In the genomic region with DNA sequence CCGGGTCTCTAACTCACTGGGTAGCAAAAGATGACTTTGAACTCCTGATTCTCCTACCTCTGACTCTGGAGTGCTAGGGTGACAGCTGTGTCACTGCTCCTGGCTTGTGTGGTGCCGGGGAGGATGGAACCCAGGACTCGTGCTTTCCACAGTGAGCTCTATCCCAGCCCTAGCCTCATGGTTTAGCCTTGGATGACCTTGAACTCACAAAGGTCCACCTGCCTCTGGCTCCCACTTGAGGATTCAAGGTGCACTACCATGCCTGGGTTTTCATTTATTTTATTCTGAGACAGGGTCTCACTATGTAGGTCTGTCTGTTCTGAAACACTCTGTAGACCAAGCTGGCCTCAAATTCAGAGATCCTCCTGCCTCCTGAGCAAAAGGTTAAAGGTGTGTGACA, we compare ENCODE assay signal across 31 mouse cellular contexts. TPM values are rescaled to one million over a fixed set of nuclear protein-coding genes. Genes with fewer than 3 reads are reported as not detected.
DNase-seq lines count a peak whose midpoint lies in the region; ATAC-seq and TF ChIP-seq lines count a peak whose summit lies in the region.
"Had no signal": no experiment of that assay in that cellular context is flagged by ENCODE, and none has a peak within 500 bp of the region (broad histone marks: within the 10 kb centered on the region; RNA-seq: fewer than 3 reads in every experiment).

No protein-coding gene starts in this region.

- H3K36me3 ChIP-seq in liver, embryonic 14.5 days (replicated peaks; ENCODE audit: control insufficient read depth, insufficient read depth, low read depth): peaks cover 19% of the 10 kb centered on the region
- peaks cover 28% of the 10 kb centered on the region for H3K36me3 ChIP-seq in liver, embryonic 11.5 days (ENCODE audit: control insufficient read depth, insufficient read depth, low read length)
- peaks cover 4% of the 10 kb centered on the region; the same call in 1 of the 2 replicates for H3K36me3 ChIP-seq in thymus, adult 2 months (ENCODE audit: control insufficient read depth, insufficient read depth, low read length)
- peaks cover 35% of the 10 kb centered on the region for H3K36me3 ChIP-seq in ES-E14 (ENCODE audit: control insufficient read depth, insufficient read depth, low read length, poor library complexity, severe bottlenecking)
- H3K36me3 ChIP-seq in stomach, postnatal 0 days (ENCODE audit: control insufficient read depth, insufficient read depth, low read length): peaks cover 10% of the 10 kb centered on the region; the same call in 1 of the 2 replicates

- no peak overlapping the region for H3K27ac ChIP-seq in liver, embryonic 14.5 days
- no peak overlapping the region for H3K27ac ChIP-seq in liver, embryonic 11.5 days (ENCODE audit: low read depth, low read length)
- peak overlapping the region; percentile 91 for H3K27ac ChIP-seq in thymus, adult 2 months (ENCODE audit: control insufficient read depth, insufficient read depth, low read length)
- H3K27ac ChIP-seq in ES-E14 (ENCODE audit: insufficient read depth, low read depth, low read length, poor library complexity, severe bottlenecking): no peak overlapping the region
- H3K27ac ChIP-seq in stomach, postnatal 0 days (replicated peaks): no peak overlapping the region
- H3K27ac ChIP-seq: embryonic facial prominence, embryonic 10.5 days; embryonic facial prominence, embryonic 13.5 days; forebrain, embryonic 12.5 days; forebrain, embryonic 15.5 days; heart, adult 2 months; heart, embryonic 10.5 days; heart, embryonic 13.5 days; hindbrain, embryonic 14.5 days; hindbrain, postnatal 0 days had no signal

- in situ Hi-C loops in ES-E14 (cut with MboI; ENCODE audit: low sequenced_read_pairs in 2 of 2, unreplicated experiment in 2 of 2): no loop called here

- H3K9me3 ChIP-seq in liver, embryonic 14.5 days (ENCODE audit: control insufficient read depth, low read length): no peaks in the 10 kb centered on the region
- no peaks in the 10 kb centered on the region for H3K9me3 ChIP-seq in liver, embryonic 11.5 days (ENCODE audit: control insufficient read depth, low read length)
- H3K9me3 ChIP-seq in ES-E14 (ENCODE audit: control insufficient read depth, insufficient read depth, low read depth, low read length): no peaks in the 10 kb centered on the region
- no peaks in the 10 kb centered on the region for H3K9me3 ChIP-seq in stomach, postnatal 0 days (ENCODE audit: control insufficient read depth, low read length)
- H3K9me3 ChIP-seq: embryonic facial prominence, embryonic 10.5 days; embryonic facial prominence, embryonic 13.5 days; forebrain, embryonic 12.5 days; forebrain, embryonic 15.5 days; heart, embryonic 10.5 days; heart, embryonic 13.5 days had no signal

- no peak overlapping the region for H3K4me2 ChIP-seq in liver, embryonic 14.5 days (ENCODE audit: low read depth)
- H3K4me2 ChIP-seq in liver, embryonic 11.5 days: no peak overlapping the region
- no peak overlapping the region for H3K4me2 ChIP-seq in stomach, postnatal 0 days (replicated peaks; ENCODE audit: low read depth)
- H3K4me2 ChIP-seq: embryonic facial prominence, embryonic 13.5 days; forebrain, embryonic 12.5 days; forebrain, embryonic 15.5 days; heart, embryonic 13.5 days; hindbrain, embryonic 14.5 days had no signal

- no peak overlapping the region for H3K9ac ChIP-seq in liver, embryonic 14.5 days (replicated peaks)
- H3K9ac ChIP-seq in liver, embryonic 11.5 days (ENCODE audit: low read depth, low read length): no peak overlapping the region
- H3K9ac ChIP-seq in ES-E14 (ENCODE audit: insufficient read depth, low read depth, low read length, poor library complexity, severe bottlenecking): 0 out of 2 replicates have a peak overlapping the region, but pooled peaks have one; percentile 5
- H3K9ac ChIP-seq in stomach, postnatal 0 days (ENCODE audit: low read length): no peak overlapping the region
- H3K9ac ChIP-seq: embryonic facial prominence, embryonic 13.5 days; forebrain, embryonic 12.5 days; forebrain, embryonic 15.5 days; heart, embryonic 13.5 days; hindbrain, embryonic 14.5 days had no signal

- ATAC-seq in liver, embryonic 14.5 days (ENCODE audit: insufficient read depth): no peak
- ATAC-seq in liver, embryonic 11.5 days (replicated peaks; ENCODE audit: low FRiP score): no peak
- no peak for ATAC-seq in stomach, postnatal 0 days (ENCODE audit: low FRiP score, low TSS enrichment)
- ATAC-seq: CD4-positive, CD25-positive, alpha-beta regulatory T cell, adult 4 months; forebrain, embryonic 15.5 days; hindbrain, postnatal 0 days had no signal

- TF ChIP-seq CTCF in liver, embryonic 14.5 days (IDR thresholded peaks at IDR 0.05; ENCODE audit: low read depth): 0 out of 2 replicates have a peak, but pooled peaks have one; percentile 14
- no peak for TF ChIP-seq CTCF in thymus, adult 2 months (IDR thresholded peaks at IDR 0.05; ENCODE audit: borderline replicate concordance, control insufficient read depth, extremely low read depth, insufficient read depth, low read length, poor library complexity)
- TF ChIP-seq CTCF in stomach, postnatal 0 days (IDR thresholded peaks at IDR 0.05; ENCODE audit: low read depth): 0 out of 2 replicates have a peak, but pooled peaks have one; percentile 4

- WGBS in liver, embryonic 14.5 days (ENCODE audit: insufficient replicate concordance): 69% methylated on average over 3 of the region's 3 CpGs
- WGBS in liver, embryonic 11.5 days: 81% methylated on average over 3 of the region's 3 CpGs
- 90% methylated on average over 3 of the region's 3 CpGs for WGBS in thymus, adult 2 months
- WGBS in stomach, postnatal 0 days: 78% methylated on average over 3 of the region's 3 CpGs

- TF ChIP-seq POLR2A in thymus, adult 2 months (IDR thresholded peaks at IDR 0.05; ENCODE audit: control insufficient read depth, extremely low read depth, insufficient read depth, low read length, poor library complexity): no peak

- no peak for TF ChIP-seq EP300 in liver, embryonic 14.5 days (IDR thresholded peaks at IDR 0.05; ENCODE audit: low read depth)
- TF ChIP-seq EP300 in stomach, postnatal 0 days (optimal IDR thresholded peaks at IDR 0.05): no peak

- no peaks in the 10 kb centered on the region for H3K27me3 ChIP-seq in liver, embryonic 14.5 days (ENCODE audit: control insufficient read depth, insufficient read depth, low read length)
- no peaks in the 10 kb centered on the region for H3K27me3 ChIP-seq in liver, embryonic 11.5 days (replicated peaks; ENCODE audit: control insufficient read depth, insufficient read depth, low read length)
- no peaks in the 10 kb centered on the region for H3K27me3 ChIP-seq in thymus, adult 2 months (ENCODE audit: control insufficient read depth, insufficient read depth, low read length)
- H3K27me3 ChIP-seq in stomach, postnatal 0 days (ENCODE audit: control insufficient read depth, insufficient read depth, low read length): no peaks in the 10 kb centered on the region
- H3K27me3 ChIP-seq: embryonic facial prominence, embryonic 13.5 days; forebrain, embryonic 12.5 days; forebrain, embryonic 15.5 days; heart, embryonic 13.5 days had no signal

- H3K4me1 ChIP-seq in liver, embryonic 14.5 days (replicated peaks; ENCODE audit: control insufficient read depth in 2 of 2, insufficient read depth in 2 of 2, low read length in 1 of 2): no peaks in the 10 kb centered on the region
- H3K4me1 ChIP-seq in liver, embryonic 11.5 days (replicated peaks; ENCODE audit: control insufficient read depth, insufficient read depth, low read length): no peaks in the 10 kb centered on the region
- H3K4me1 ChIP-seq in thymus, adult 2 months (replicated peaks; ENCODE audit: control insufficient read depth, insufficient read depth, low read length): peaks cover 56% of the 10 kb centered on the region
- H3K4me1 ChIP-seq in ES-E14 (ENCODE audit: control insufficient read depth in 2 of 2, insufficient read depth in 2 of 2, low read length in 2 of 2, poor library complexity in 1 of 2): peaks cover 0 to 3% of the 10 kb centered on the region in 2 experiments; a peak in 1 of 4 replicates
- H3K4me1 ChIP-seq in stomach, postnatal 0 days (replicated peaks; ENCODE audit: control insufficient read depth, insufficient read depth): no peaks in the 10 kb centered on the region
- H3K4me1 ChIP-seq: embryonic facial prominence, embryonic 10.5 days; embryonic facial prominence, embryonic 13.5 days; forebrain, embryonic 12.5 days; forebrain, embryonic 15.5 days had no signal

- DNase-seq in liver, embryonic 14.5 days (ENCODE audit: low read depth in 3 of 3, low spot score in 3 of 3): no peak
- no peak for DNase-seq in liver, embryonic 11.5 days (ENCODE audit: low spot score)
- no peak for DNase-seq in thymus, adult 2 months
- no peak for DNase-seq in thymus, postnatal 4 days
- DNase-seq in ES-E14 (ENCODE audit: low read depth, low spot score): no peak
- DNase-seq in stomach, postnatal 0 days (ENCODE audit: low spot score): no peak
- DNase-seq in frontal cortex, postnatal 14 days (ENCODE audit: low spot score in 2 of 2): no peak
- DNase-seq in urinary bladder, postnatal 4 days (ENCODE audit: low spot score in 2 of 2): no peak
- DNase-seq: adrenal gland, adult 2 months; adrenal gland, postnatal 14 days; cerebellum, adult 11 months; cerebellum, adult 2 months; cerebellum, adult 9-11 months; cerebellum, postnatal 36 days; embryo, embryonic 11 days; gastrocnemius, postnatal 10 days; gastrocnemius, postnatal 36 days; heart, adult 2 months; heart, postnatal 14 days; heart, postnatal 4 days had no signal

- H3K4me3 ChIP-seq in liver, embryonic 14.5 days (ENCODE audit: insufficient read depth in 1 of 2, low read depth in 2 of 2, low read length in 2 of 2): no peak overlapping the region
- H3K4me3 ChIP-seq in liver, embryonic 11.5 days (ENCODE audit: low read depth, low read length): no peak overlapping the region
- H3K4me3 ChIP-seq in thymus, adult 2 months (ENCODE audit: control insufficient read depth, insufficient read depth, low read length): no peak overlapping the region
- H3K4me3 ChIP-seq in ES-E14 (ENCODE audit: insufficient read depth in 1 of 2, low read depth in 1 of 2, low read length in 2 of 2, poor library complexity in 1 of 2, severe bottlenecking in 1 of 2): no peak overlapping the region
- no peak overlapping the region for H3K4me3 ChIP-seq in stomach, postnatal 0 days (ENCODE audit: low read depth, low read length)
- H3K4me3 ChIP-seq: embryonic facial prominence, embryonic 13.5 days; erythroblast, embryonic 14.5 days; forebrain, embryonic 12.5 days; forebrain, embryonic 15.5 days; heart, adult 2 months; heart, embryonic 10.5 days; heart, embryonic 13.5 days had no signal

RNA-seq across cellular contexts. Expression of a gene that starts 8.0 kb away (rescaled TPM):
- 1.2 and 1.3 TPM in 2 replicates for polyA plus RNA-seq in liver, embryonic 14.5 days (2012; rRNA removed)
- 0.19 and 0.28 TPM in 2 replicates for polyA plus RNA-seq in liver, embryonic 14.5 days (2014; fragmentation: Nextera tagmentation; extraction: Ambion mirVana)
- 3.6 TPM in 2 replicates for polyA plus RNA-seq in liver, embryonic 11.5 days (2014; fragmentation: Nextera tagmentation; extraction: Ambion mirVana)
- polyA plus RNA-seq in thymus, adult 2 months (2012; rRNA removed): 7.5 and 8.1 TPM in 2 replicates
- total RNA-seq in ES-E14 (2012; rRNA removed): 8.4 and 9.7 TPM in 2 replicates
- 1.4 and 1.7 TPM in 2 replicates for polyA plus RNA-seq in stomach, postnatal 0 days (2015; fragmentation: Nextera tagmentation; extraction: Ambion mirVana)
- total RNA-seq: granulocyte monocyte progenitor cell, adult 5-6 weeks had no signal

RNA-seq across cellular contexts. Expression of a gene that starts 8.8 kb away (rescaled TPM):
- polyA plus RNA-seq in liver, embryonic 14.5 days (2012; rRNA removed): 46.9 and 51.3 TPM in 2 replicates
- polyA plus RNA-seq in liver, embryonic 14.5 days (2014; fragmentation: Nextera tagmentation; extraction: Ambion mirVana): 25.5 and 27.0 TPM in 2 replicates
- polyA plus RNA-seq in liver, embryonic 11.5 days (2014; fragmentation: Nextera tagmentation; extraction: Ambion mirVana): 92.3 and 96.1 TPM in 2 replicates
- 492 and 499 TPM in 2 replicates for polyA plus RNA-seq in thymus, adult 2 months (2012; rRNA removed)
- 138 and 167 TPM in 2 replicates for total RNA-seq in ES-E14 (2012; rRNA removed)
- 75.4 and 83.9 TPM in 2 replicates for polyA plus RNA-seq in stomach, postnatal 0 days (2015; fragmentation: Nextera tagmentation; extraction: Ambion mirVana)

RNA-seq across cellular contexts. Expression of a gene that starts 11.1 kb away (rescaled TPM):
- 6.3 and 6.4 TPM in 2 replicates for polyA plus RNA-seq in liver, embryonic 14.5 days (2012; rRNA removed)
- polyA plus RNA-seq in liver, embryonic 14.5 days (2014; fragmentation: Nextera tagmentation; extraction: Ambion mirVana): 3.8 and 4.9 TPM in 2 replicates
- 9.7 TPM in 2 replicates for polyA plus RNA-seq in liver, embryonic 11.5 days (2014; fragmentation: Nextera tagmentation; extraction: Ambion mirVana)
- 42.9 and 48.2 TPM in 2 replicates for polyA plus RNA-seq in thymus, adult 2 months (2012; rRNA removed)
- total RNA-seq in ES-E14 (2012; rRNA removed): 12.2 and 12.7 TPM in 2 replicates
- 4.1 and 4.3 TPM in 2 replicates for polyA plus RNA-seq in stomach, postnatal 0 days (2015; fragmentation: Nextera tagmentation; extraction: Ambion mirVana)

RNA-seq across cellular contexts. Expression of a gene that starts 11.1 kb away (rescaled TPM):
- 22.0 and 27.6 TPM in 2 replicates for polyA plus RNA-seq in liver, embryonic 14.5 days (2012; rRNA removed)
- polyA plus RNA-seq in liver, embryonic 14.5 days (2014; fragmentation: Nextera tagmentation; extraction: Ambion mirVana): 34.6 and 39.8 TPM in 2 replicates
- polyA plus RNA-seq in liver, embryonic 11.5 days (2014; fragmentation: Nextera tagmentation; extraction: Ambion mirVana): 93.9 and 94.3 TPM in 2 replicates
- polyA plus RNA-seq in thymus, adult 2 months (2012; rRNA removed): 151 and 156 TPM in 2 replicates
- 54.8 and 83.8 TPM in 2 replicates for total RNA-seq in ES-E14 (2012; rRNA removed)
- 67.8 and 77.3 TPM in 2 replicates for polyA plus RNA-seq in stomach, postnatal 0 days (2015; fragmentation: Nextera tagmentation; extraction: Ambion mirVana)

RNA-seq across cellular contexts. Expression of a gene that starts 23.7 kb away (rescaled TPM):
- 41.2 and 51.0 TPM in 2 replicates for polyA plus RNA-seq in liver, embryonic 14.5 days (2012; rRNA removed)
- polyA plus RNA-seq in liver, embryonic 14.5 days (2014; fragmentation: Nextera tagmentation; extraction: Ambion mirVana): 55.0 and 63.4 TPM in 2 replicates
- 89.7 and 96.5 TPM in 2 replicates for polyA plus RNA-seq in liver, embryonic 11.5 days (2014; fragmentation: Nextera tagmentation; extraction: Ambion mirVana)
- 310 and 359 TPM in 2 replicates for polyA plus RNA-seq in thymus, adult 2 months (2012; rRNA removed)
- total RNA-seq in ES-E14 (2012; rRNA removed): 67.9 and 68.7 TPM in 2 replicates
- polyA plus RNA-seq in stomach, postnatal 0 days (2015; fragmentation: Nextera tagmentation; extraction: Ambion mirVana): 92.5 and 103 TPM in 2 replicates
